Mouse (Mus musculus): ENCODE measurements at regions not wholly inside any gene's neighbourhood (a gene's known extent, or its start where the extent isn't known, plus 50 kb on each side); places are given as distances from the start of the nearest gene placed in this dataset.
A peak's percentile ranks its signal among the peaks of the same experiment; 100 is the strongest.

GRCm38 (mm10) chr15:65646470-65646869 is 631.8 kb upstream of the Gm21961 start:
- DNase-seq (ENCODE audit: low spot score), result no peak
- no peak overlapping the region for H3K27ac ChIP-seq
- no peaks in the 10 kb centered on the region for H3K27me3 ChIP-seq (ENCODE audit: low read depth, poor library complexity, severe bottlenecking)
- H3K4me1 ChIP-seq, result no peaks in the 10 kb centered on the region
- no peak overlapping the region for H3K4me3 ChIP-seq
- H3K36me3 ChIP-seq, result no peaks in the 10 kb centered on the region
- WGBS, result 77% methylated on average over 2 of the region's 2 CpGs
- no peaks in the 10 kb centered on the region for H3K9me3 ChIP-seq (replicated peaks)

- H3K4me3 ChIP-seq, result no peak overlapping the region
- H3K4me1 ChIP-seq, result no peaks in the 10 kb centered on the region
- no peaks in the 10 kb centered on the region for H3K27me3 ChIP-seq (ENCODE audit: low read depth, poor library complexity, severe bottlenecking)
- DNase-seq (ENCODE audit: low spot score), result no peak
- H3K27ac ChIP-seq, result no peak overlapping the region
- H3K9me3 ChIP-seq (replicated peaks), result no peaks in the 10 kb centered on the region
- no peaks in the 10 kb centered on the region for H3K36me3 ChIP-seq
- WGBS, result 70% methylated on average over 2 of the region's 2 CpGs
These were observed 624.8 kb upstream of the Gm21961 start for GRCm38 (mm10) chr15:65639484-65639883.

GRCm38 (mm10) chr15:65637520-65638184 is 622.9 kb upstream of the Gm21961 start:
- Histone ChIP-seq H3K9me3 (replicated peaks) (no peaks in the 10 kb centered on the region), H3K4me1 (no peaks in the 10 kb centered on the region), H3K27ac (no peak overlapping the region), H3K36me3 (no peaks in the 10 kb centered on the region), H3K27me3 (ENCODE audit: low read depth, poor library complexity, severe bottlenecking) (no peaks in the 10 kb centered on the region), H3K4me3 (no peak overlapping the region)
- DNase-seq (ENCODE audit: low spot score), result peak; percentile 31
- whole genome bisulfite sequencing, result 53% methylated on average over 6 of the region's 6 CpGs

GRCm38 (mm10) chr15:65632440-65632839 is 617.7 kb upstream of the Gm21961 start:
- WGBS, result 90% methylated on average over 5 of the region's 5 CpGs
- Histone ChIP-seq H3K4me3 (no peak overlapping the region), H3K4me1 (no peaks in the 10 kb centered on the region), H3K9me3 (replicated peaks) (no peaks in the 10 kb centered on the region), H3K36me3 (no peaks in the 10 kb centered on the region), H3K27me3 (ENCODE audit: low read depth, poor library complexity, severe bottlenecking) (no peaks in the 10 kb centered on the region), H3K27ac (no peak overlapping the region)
- no peak for DNase-seq (ENCODE audit: low spot score)

GRCm38 (mm10) chr15:65630476-65630875 is 615.8 kb upstream of the Gm21961 start:
- H3K36me3 ChIP-seq, result no peaks in the 10 kb centered on the region
- no peak overlapping the region for H3K4me3 ChIP-seq
- H3K9me3 ChIP-seq (replicated peaks), result no peaks in the 10 kb centered on the region
- H3K27ac ChIP-seq, result no peak overlapping the region
- WGBS, result 88% methylated on average over 1 of the region's 1 CpGs
- H3K4me1 ChIP-seq, result no peaks in the 10 kb centered on the region
- H3K27me3 ChIP-seq (ENCODE audit: low read depth, poor library complexity, severe bottlenecking), result no peaks in the 10 kb centered on the region
- no peak for DNase-seq (ENCODE audit: low spot score)

- WGBS, result 65% methylated on average over 2 of the region's 2 CpGs
- no peak overlapping the region for H3K27ac ChIP-seq
- no peak for DNase-seq (ENCODE audit: low spot score)
- no peaks in the 10 kb centered on the region for H3K9me3 ChIP-seq (replicated peaks)
- no peaks in the 10 kb centered on the region for H3K27me3 ChIP-seq (ENCODE audit: low read depth, poor library complexity, severe bottlenecking)
- no peak overlapping the region for H3K4me3 ChIP-seq
- no peaks in the 10 kb centered on the region for H3K36me3 ChIP-seq
- H3K4me1 ChIP-seq, result no peaks in the 10 kb centered on the region
These were observed 578.2 kb upstream of the Gm21961 start for GRCm38 (mm10) chr15:65592718-65593477.

GRCm38 (mm10) chr15:65585566-65585965 is 570.9 kb upstream of the Gm21961 start:
- WGBS, result 83% methylated on average over 2 of the region's 2 CpGs
- Histone ChIP-seq H3K27ac (no peak overlapping the region), H3K4me1 (no peaks in the 10 kb centered on the region), H3K36me3 (no peaks in the 10 kb centered on the region), H3K9me3 (replicated peaks) (no peaks in the 10 kb centered on the region), H3K4me3 (no peak overlapping the region), H3K27me3 (ENCODE audit: low read depth, poor library complexity, severe bottlenecking) (no peaks in the 10 kb centered on the region)
- DNase-seq (ENCODE audit: low spot score), result no peak

- 91% methylated on average over 1 of the region's 1 CpGs for WGBS
- Histone ChIP-seq H3K4me1 (no peaks in the 10 kb centered on the region), H3K27me3 (ENCODE audit: low read depth, poor library complexity, severe bottlenecking) (no peaks in the 10 kb centered on the region), H3K36me3 (no peaks in the 10 kb centered on the region), H3K4me3 (no peak overlapping the region), H3K9me3 (replicated peaks) (no peaks in the 10 kb centered on the region), H3K27ac (no peak overlapping the region)
- no peak for DNase-seq (ENCODE audit: low spot score)
These were observed 564.6 kb upstream of the Gm21961 start for GRCm38 (mm10) chr15:65579353-65579752.

GRCm38 (mm10) chr15:65567931-65568330 is 553.2 kb upstream of the Gm21961 start:
- Histone ChIP-seq H3K9me3 (replicated peaks) (no peaks in the 10 kb centered on the region), H3K4me1 (no peaks in the 10 kb centered on the region), H3K27me3 (ENCODE audit: low read depth, poor library complexity, severe bottlenecking) (no peaks in the 10 kb centered on the region), H3K36me3 (no peaks in the 10 kb centered on the region), H3K27ac (no peak overlapping the region), H3K4me3 (no peak overlapping the region)
- WGBS, result 89% methylated on average over 2 of the region's 2 CpGs
- no peak for DNase-seq (ENCODE audit: low spot score)

- no peaks in the 10 kb centered on the region for H3K36me3 ChIP-seq
- WGBS, result 87% methylated on average over 8 of the region's 8 CpGs
- no peak overlapping the region for H3K27ac ChIP-seq
- no peaks in the 10 kb centered on the region for H3K9me3 ChIP-seq (replicated peaks)
- no peaks in the 10 kb centered on the region for H3K27me3 ChIP-seq (ENCODE audit: low read depth, poor library complexity, severe bottlenecking)
- no peak overlapping the region for H3K4me3 ChIP-seq
- no peak for DNase-seq (ENCODE audit: low spot score)
- no peaks in the 10 kb centered on the region for H3K4me1 ChIP-seq
These were observed 543.4 kb upstream of the Gm21961 start for GRCm38 (mm10) chr15:65557846-65558835.

GRCm38 (mm10) chr15:65549046-65549445 is 534.3 kb upstream of the Gm21961 start:
- Histone ChIP-seq H3K36me3 (no peaks in the 10 kb centered on the region), H3K4me1 (no peaks in the 10 kb centered on the region), H3K27ac (no peak overlapping the region), H3K4me3 (no peak overlapping the region), H3K27me3 (ENCODE audit: low read depth, poor library complexity, severe bottlenecking) (no peaks in the 10 kb centered on the region), H3K9me3 (replicated peaks) (no peaks in the 10 kb centered on the region)
- WGBS, result 82% methylated on average over 2 of the region's 2 CpGs
- no peak for DNase-seq (ENCODE audit: low spot score)

GRCm38 (mm10) chr15:65535606-65536005 is 520.9 kb upstream of the Gm21961 start:
- 80% methylated on average over 3 of the region's 3 CpGs for WGBS
- Histone ChIP-seq H3K4me3 (no peak overlapping the region), H3K9me3 (replicated peaks) (no peaks in the 10 kb centered on the region), H3K27me3 (ENCODE audit: low read depth, poor library complexity, severe bottlenecking) (no peaks in the 10 kb centered on the region), H3K27ac (no peak overlapping the region), H3K36me3 (no peaks in the 10 kb centered on the region), H3K4me1 (no peaks in the 10 kb centered on the region)
- no peak for DNase-seq (ENCODE audit: low spot score)

- no peaks in the 10 kb centered on the region for H3K27me3 ChIP-seq (ENCODE audit: low read depth, poor library complexity, severe bottlenecking)
- no peaks in the 10 kb centered on the region for H3K36me3 ChIP-seq
- DNase-seq (ENCODE audit: low spot score), result no peak
- WGBS, result 86% methylated on average over 2 of the region's 2 CpGs
- no peak overlapping the region for H3K27ac ChIP-seq
- H3K4me3 ChIP-seq, result no peak overlapping the region
- H3K9me3 ChIP-seq (replicated peaks), result no peaks in the 10 kb centered on the region
- no peaks in the 10 kb centered on the region for H3K4me1 ChIP-seq
These were observed 517.5 kb upstream of the Gm21961 start for GRCm38 (mm10) chr15:65532241-65532640.
